Mouse (Mus musculus) layer of hippocampus, adult 6 months (tissue): Measurements from ENCODE around the gene Gm10840. TPM values are rescaled to one million over a fixed set of nuclear protein-coding genes. Genes with fewer than 3 reads are reported as not detected.

Experiments used
- long read RNA-seq, 2 experiments: library from polyadenylated mRNA; unstranded; transcript quantifications; one replicate each; pipeline ENCODE4 v2.0.0; 2019 to 2020
- polyA plus RNA-seq: library from polyadenylated mRNA; unstranded; fragments of <200 nt; fragmentation: Nextera tagmentation; gene quantifications from 2 replicates; pipeline ENCODE4 v1.2.3, GENCODE M21; 2021

Gm10840 gene
- polyA plus RNA-seq = 0.95 and 1.5 TPM in 2 replicates
- long read RNA-seq, experiment 1 = 0 reads
- long read RNA-seq, experiment 2 = 0 reads

DNA sequence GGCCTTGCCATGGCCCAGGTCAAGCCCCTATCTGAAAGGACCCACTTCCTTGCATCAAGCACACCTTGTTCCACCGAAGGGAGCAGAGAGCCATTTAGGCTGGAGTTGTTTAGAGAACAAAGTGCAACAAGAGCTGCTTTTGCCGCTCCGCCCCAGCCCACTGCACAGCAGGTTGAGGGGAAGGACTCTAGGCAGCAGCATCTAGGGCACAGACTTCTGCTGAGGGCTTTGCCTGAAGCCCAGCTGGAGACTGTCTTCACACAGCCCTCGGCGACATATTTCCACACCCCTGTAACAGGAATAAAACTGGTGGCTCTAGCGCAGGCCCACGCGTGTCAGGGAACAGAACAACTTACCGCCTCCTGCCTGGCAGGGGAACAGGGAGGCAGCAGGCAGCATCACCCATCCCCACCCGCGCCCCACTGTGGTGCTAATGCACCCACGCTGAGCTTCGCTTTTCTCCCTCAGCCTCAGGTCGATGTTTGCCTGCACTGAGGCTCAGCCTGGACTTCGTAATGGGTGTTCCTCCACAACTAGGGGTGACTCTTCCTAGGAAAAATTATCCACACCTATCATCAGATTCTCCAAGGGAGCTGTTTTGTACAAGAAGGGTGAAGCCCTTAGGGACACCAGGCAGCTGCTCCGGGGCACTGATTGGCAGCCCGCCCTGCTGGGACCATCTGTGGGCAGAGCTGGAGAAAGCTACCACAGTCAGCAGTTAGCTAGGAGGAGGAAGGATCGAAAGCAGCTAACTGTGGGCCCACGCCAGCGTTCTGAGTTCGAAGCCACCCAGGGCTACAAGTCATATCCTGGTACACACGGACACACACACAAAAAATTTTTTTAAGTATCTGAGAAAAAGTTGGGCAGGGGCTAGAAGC lies at the start of gene Gm10840, which contains the start of gene Limd2:
Gene Gm10840 (plus strand): TSS at position 10 of the 881 bp plus-strand sequence.
Gene Limd2 (minus strand): TSS at position 20 of the 881 bp plus-strand sequence.

DNA sequence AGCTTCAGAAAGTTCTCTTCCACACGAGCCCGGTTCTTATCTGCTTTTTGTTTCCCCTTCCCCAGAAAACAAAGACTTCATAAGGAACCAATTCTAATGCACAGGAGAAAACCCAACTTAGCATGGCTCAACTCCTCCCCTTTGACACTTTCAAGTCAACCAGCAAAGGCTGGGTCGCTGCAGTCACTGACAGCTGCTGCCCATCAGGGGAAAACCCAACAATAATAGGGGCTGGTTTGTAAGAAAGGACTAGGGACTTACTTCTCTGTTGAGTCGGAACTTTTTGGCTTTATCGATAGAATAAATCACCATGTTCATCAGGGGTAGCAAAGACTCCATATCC lies 41.4 kb downstream of the Gm10840 start, which contains the start of gene Strada:
Gene Strada (minus strand): TSS at position 46 of the 343 bp plus-strand sequence.

Other genes starting within 250 kb of the Gm10840 start
- 60.9 and 78.9 TPM in 2 replicates for gene Cyb561, start 207.5 kb upstream of the Gm10840 start, polyA plus RNA-seq
- 1.9 and 12.1 TPM in 2 replicates for gene Ace, start 192.9 kb upstream of the Gm10840 start, polyA plus RNA-seq
- not detected in 2 replicates for gene Ace3, start 166.2 kb upstream of the Gm10840 start, polyA plus RNA-seq
- 0.63 and 0.65 TPM in 2 replicates for gene Kcnh6, start 152.7 kb upstream of the Gm10840 start, polyA plus RNA-seq
- 75.4 and 94.8 TPM in 2 replicates for gene Dcaf7, start 124.0 kb upstream of the Gm10840 start, polyA plus RNA-seq
- 4.8 TPM in 2 replicates for gene Taco1, start 94.8 kb upstream of the Gm10840 start, polyA plus RNA-seq
- gene Map3k3, start 76.2 kb upstream of the Gm10840 start, polyA plus RNA-seq = 1.2 and 1.4 TPM in 2 replicates
- 184 and 226 TPM in 2 replicates for gene Limd2, start within 50 bp of the Gm10840 start, polyA plus RNA-seq
- gene Strada, start 41.3 kb downstream of the Gm10840 start, polyA plus RNA-seq = 10.6 and 12.9 TPM in 2 replicates
- gene Ccdc47, start 55.5 kb downstream of the Gm10840 start, polyA plus RNA-seq = 50.5 and 54.2 TPM in 2 replicates
- gene Ddx42, start 56.1 kb downstream of the Gm10840 start, polyA plus RNA-seq = 20.1 TPM in 2 replicates
- gene Ftsj3, start 95.2 kb downstream of the Gm10840 start, polyA plus RNA-seq = 8.2 and 9.8 TPM in 2 replicates
- 471 and 488 TPM in 2 replicates for gene Psmc5, start 95.3 kb downstream of the Gm10840 start, polyA plus RNA-seq
- gene Smarcd2, start 112.1 kb downstream of the Gm10840 start, polyA plus RNA-seq = 2.2 and 2.6 TPM in 2 replicates
- gene Tcam1, start 115.8 kb downstream of the Gm10840 start, polyA plus RNA-seq = 0.05 and 0.06 TPM in 2 replicates
- gene Gh, start 141.0 kb downstream of the Gm10840 start, polyA plus RNA-seq = not detected in 2 replicates
- gene Cd79b, start 153.9 kb downstream of the Gm10840 start, polyA plus RNA-seq = 0.80 and 1.1 TPM in 2 replicates
- gene Scn4a, start 192.4 kb downstream of the Gm10840 start, polyA plus RNA-seq = 0.01 TPM in 1 of 2 replicates, not detected in the other
- gene Prr29, start 204.6 kb downstream of the Gm10840 start, polyA plus RNA-seq = 0.38 and 0.44 TPM in 2 replicates
- gene Icam2, start 227.2 kb downstream of the Gm10840 start, polyA plus RNA-seq = 3.8 and 5.8 TPM in 2 replicates